Mouse (Mus musculus) embryonic stem cell, embryonic (primary cell): Measurements from ENCODE around the gene Slain2.
"Not testable (repeated sequence)": the region's sequence is repeated elsewhere in the genome, so short reads cannot be mapped to it uniquely, and the experiment has no call there.

Experiments
- CTCF ChIA-PET, 4 experiments: fragments of 300-600 bp in 2 of 4; fragments of 350-600 bp in 2 of 4; sonication (Branson Sonifier 250); formaldehyde crosslinking; loops; one replicate each; lab custom pipeline; 2022; ENCODE audit warnings: inconsistent platforms in 2 of 4; lab: Charles Lee
- POLR2A ChIA-PET, 4 experiments: fragments of 300-600 bp in 2 of 4; fragments of 350-600 bp in 2 of 4; sonication (Branson Sonifier 250); formaldehyde crosslinking; loops; one replicate each; lab custom pipeline; 2022; ENCODE audit warnings: antibody characterized with exemption in 4 of 4, inconsistent platforms in 1 of 4; lab: Charles Lee

Slain2 gene

DNA sequence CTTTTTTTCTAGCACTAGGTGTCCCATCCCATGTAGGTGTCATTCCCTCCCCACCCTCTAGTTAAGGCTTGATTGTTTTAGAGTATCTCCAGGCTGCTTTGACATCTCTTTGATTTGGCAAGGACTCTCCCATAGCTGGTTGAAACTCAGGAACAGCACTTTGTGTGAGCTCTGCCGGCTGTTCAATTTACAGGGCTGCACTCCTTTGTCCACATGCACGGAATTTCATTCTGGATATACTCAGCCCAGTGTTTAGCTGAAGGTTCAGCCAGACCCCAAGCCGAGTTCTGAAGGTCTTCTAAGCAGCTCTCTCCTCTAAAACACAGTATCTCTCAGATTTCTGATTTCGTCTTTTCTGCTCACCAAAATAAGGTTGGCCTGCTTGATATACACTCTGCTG, 58.3 kb downstream of the Slain2 start:
- ChIA-PET CTCF (interaction anchor here (0.6 to 2.3 kb wide), 8 partner anchors 12 to 410 kb away, joined by 3 to 11 read pairs (median 4); no protein-coding TSS in a partner anchor), POLR2A (interaction anchor here in 2 of 4 experiments (0.7 to 1.4 kb wide), 8 partner anchors 12 to 185 kb away, joined by 3 to 6 read pairs (median 3); no protein-coding TSS in a partner anchor)

DNA sequence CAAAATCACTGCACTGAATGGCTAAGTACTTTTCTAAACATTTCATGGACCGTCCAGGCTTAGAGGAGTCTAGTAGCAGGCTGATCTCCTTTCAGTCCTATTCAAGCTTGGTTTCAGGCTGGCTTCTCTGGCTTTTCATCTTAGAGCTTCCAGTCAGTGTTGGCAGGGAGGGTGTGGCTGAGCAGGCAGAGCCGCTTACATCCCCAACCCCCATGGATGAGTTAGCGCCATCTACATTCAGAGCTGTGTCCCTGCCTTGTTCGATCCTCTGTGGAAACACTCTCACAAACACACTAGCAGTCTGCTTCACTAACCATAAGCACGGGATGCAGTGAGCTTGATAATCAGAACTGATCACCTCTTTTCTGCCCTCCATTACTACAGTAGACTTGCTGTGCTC, 58.8 kb downstream of the Slain2 start:
- CTCF ChIA-PET = interaction anchor here (0.6 to 2.3 kb wide), 8 partner anchors 11 to 410 kb away, joined by 3 to 11 read pairs (median 4); no protein-coding TSS in a partner anchor
- POLR2A ChIA-PET = interaction anchor here in 2 of 4 experiments (0.7 to 1.4 kb wide), 7 partner anchors 11 to 184 kb away, joined by 3 to 6 read pairs (median 3); no protein-coding TSS in a partner anchor

DNA sequence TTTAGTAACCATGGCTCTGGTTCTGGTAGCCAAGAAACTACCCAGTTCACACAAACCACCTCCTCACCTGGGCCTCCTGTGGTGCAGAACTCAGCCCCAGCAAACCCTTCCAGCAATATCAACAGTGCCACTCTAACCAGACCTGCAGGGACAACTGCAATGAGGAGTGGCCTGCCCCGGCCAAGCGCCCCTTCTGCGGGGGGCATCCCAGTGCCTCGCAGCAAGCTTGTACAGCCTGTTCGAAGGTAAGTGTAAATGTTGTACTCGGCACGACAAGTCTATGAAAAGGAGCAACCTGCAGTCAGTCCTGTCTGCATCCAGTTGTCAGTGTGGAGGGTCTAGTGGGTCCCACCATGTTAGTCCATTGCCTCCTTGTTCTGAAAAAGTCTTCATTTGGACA, 60.5 kb downstream of the Slain2 start, which contains the start of gene Gm10135:
Gm10135 (minus strand) TSS at position 101 of the 400 bp plus-strand sequence.
- POLR2A ChIA-PET = no interaction called here
- CTCF ChIA-PET = no interaction called here

DNA sequence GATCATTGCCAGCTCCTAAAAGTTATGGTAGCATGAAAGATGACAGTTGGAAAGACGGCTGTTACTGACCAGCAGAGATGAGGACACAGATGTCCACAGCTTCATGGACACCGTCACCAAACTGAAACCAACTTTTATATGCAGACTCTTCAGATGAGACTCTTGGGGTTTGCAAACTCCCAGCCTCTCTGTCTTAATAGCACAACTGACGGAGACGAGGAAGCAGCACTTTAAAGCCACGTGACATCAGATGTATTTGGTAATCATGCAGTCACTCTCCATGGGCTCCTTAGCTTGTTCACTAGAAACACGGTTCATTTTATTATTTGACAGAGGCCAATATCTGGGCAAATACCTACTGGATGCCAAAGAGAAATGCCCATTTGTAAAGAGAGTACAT, 61.9 kb downstream of the Slain2 start:
- ChIA-PET POLR2A (interaction anchor here in 1 of 4 experiments (1.0 kb wide), 1 partner anchor 43 kb away, joined by 3 read pairs; no protein-coding TSS in a partner anchor), CTCF (interaction anchor here in 1 of 4 experiments (1.3 kb wide), 1 partner anchor 8 kb away, joined by 5 read pairs; no protein-coding TSS in a partner anchor)

DNA sequence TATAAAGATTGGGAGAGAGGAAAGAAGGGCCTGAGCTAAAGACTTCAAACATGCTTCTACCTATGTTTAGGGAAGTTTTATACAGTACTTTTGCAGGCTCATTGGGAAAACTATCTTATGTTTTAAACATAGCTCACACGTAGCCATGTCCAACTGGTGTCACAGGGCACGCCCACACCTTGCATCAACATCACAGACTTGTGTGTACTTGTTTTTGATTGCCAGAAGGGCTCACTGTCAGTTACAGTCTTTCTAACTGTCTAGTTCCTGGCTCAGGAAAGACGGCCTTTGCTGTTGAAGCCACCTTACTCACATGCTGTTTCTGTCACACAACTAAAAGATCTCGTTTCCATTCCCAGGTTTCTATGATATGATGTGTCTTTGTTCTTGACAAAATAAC, 62.4 kb downstream of the Slain2 start:
- CTCF ChIA-PET = interaction anchor here in 2 of 4 experiments (0.6 to 1.3 kb wide), 2 partner anchors 8 to 97 kb away, joined by 4 to 5 read pairs; no protein-coding TSS in a partner anchor
- POLR2A ChIA-PET = no interaction called here

DNA sequence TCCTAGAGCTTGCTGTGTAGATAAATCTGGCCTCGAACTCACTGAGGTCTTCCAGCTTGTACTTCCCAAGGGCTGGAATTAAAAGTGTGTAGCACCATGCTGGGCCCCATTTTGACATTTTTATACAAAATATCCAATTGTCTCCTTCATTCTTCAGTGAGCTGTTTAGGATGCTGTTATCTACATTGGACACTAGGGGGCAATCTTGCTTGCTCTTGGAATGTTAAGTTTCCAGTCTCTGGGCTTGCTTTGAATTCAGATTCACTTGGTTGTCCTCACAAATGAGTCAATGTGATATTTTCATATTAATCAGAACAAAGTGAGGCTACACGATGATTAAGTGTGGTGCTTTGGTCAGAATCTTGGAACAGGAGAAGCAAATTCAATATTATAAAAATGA, 70.0 kb downstream of the Slain2 start:
- ChIA-PET POLR2A (interaction anchor here (0.6 to 1.3 kb wide), 12 partner anchors 9 to 399 kb away, joined by 3 to 10 read pairs (median 3); partner anchors contain the start of gene Slain2 (in 1 of the 4)), CTCF (interaction anchor here (0.5 to 3.4 kb wide), 42 partner anchors 8 to 659 kb away, joined by 3 to 45 read pairs (median 4); partner anchors contain the start of genes Cwh43 (in 1 of the 4) and Fryl (in 1 of the 4))

DNA sequence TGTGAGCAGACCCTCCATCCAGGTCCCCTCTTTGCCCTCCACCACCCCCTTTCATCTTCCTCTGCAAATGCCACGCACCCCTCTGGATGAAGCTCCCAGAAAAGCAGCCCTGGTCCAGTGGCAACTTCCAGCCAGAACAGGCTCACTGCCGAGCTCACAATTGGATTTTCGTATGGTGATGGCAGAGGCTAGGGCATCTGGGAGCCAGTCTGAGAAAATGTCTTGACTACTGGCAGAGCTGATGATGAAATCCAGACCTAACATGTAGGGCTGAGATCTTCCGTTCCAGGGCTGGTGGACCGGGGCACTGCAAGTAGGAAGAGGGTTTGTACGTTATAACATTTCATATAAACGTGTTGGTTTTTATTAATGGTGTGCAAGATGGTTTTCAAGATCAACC, 73.7 kb downstream of the Slain2 start:
- CTCF ChIA-PET = interaction anchor here in 1 of 4 experiments (1.1 kb wide), 1 partner anchor 395 kb away, joined by 6 read pairs; no protein-coding TSS in a partner anchor
- POLR2A ChIA-PET = interaction anchor here in 2 of 4 experiments (0.6 to 0.8 kb wide), 3 partner anchors 71 to 306 kb away, joined by 3 read pairs; no protein-coding TSS in a partner anchor

DNA sequence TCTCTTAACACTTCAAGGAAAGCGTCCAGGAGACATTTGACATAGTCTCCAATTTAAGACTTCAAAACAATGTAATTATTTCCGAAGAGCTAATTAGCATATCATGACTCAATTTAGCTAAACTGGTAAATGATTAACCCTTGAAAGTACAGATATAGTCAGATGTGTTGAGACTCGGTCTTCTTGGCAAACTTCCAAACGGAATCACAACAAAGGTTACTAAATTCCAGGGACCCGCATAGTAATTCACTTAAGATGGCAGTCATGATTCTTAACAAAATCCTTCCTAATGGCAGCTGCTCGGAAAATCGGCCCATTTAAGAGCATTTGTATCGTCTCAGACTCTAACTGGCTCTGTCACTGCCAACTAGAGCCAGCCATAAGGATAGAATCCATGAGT, 75.7 kb downstream of the Slain2 start:
- ChIA-PET CTCF (no interaction called here), POLR2A (interaction anchor here in 1 of 4 experiments (0.6 kb wide), 1 partner anchor 372 kb away, joined by 3 read pairs; no protein-coding TSS in a partner anchor)

DNA sequence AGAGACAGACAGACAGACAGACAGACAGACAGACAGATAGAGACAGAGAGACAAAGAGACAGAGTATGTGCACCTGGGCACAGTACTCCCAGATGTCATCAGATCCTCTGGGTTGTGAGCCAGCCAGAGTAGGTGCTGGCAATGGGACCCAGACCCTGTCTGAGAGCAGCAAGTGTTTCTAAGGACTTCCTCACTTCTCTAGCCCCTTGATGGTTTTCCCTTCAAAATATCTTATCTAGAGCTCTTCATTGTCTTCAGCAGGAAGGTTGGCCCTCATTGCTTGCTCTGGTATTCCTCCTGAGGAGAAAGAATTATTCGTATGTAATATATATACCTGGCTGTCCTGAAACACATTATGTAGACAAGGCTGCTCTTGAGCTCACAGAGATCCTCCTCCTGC, 78.4 kb downstream of the Slain2 start:
- CTCF ChIA-PET = interaction anchor here in 2 of 4 experiments (0.6 to 3.0 kb wide), 4 partner anchors 8 to 390 kb away, joined by 3 to 8 read pairs (median 4); no protein-coding TSS in a partner anchor
- POLR2A ChIA-PET = interaction anchor here in 1 of 4 experiments (0.7 to 1.5 kb wide), 4 partner anchors 8 to 368 kb away, joined by 3 to 4 read pairs (median 3); no protein-coding TSS in a partner anchor

DNA sequence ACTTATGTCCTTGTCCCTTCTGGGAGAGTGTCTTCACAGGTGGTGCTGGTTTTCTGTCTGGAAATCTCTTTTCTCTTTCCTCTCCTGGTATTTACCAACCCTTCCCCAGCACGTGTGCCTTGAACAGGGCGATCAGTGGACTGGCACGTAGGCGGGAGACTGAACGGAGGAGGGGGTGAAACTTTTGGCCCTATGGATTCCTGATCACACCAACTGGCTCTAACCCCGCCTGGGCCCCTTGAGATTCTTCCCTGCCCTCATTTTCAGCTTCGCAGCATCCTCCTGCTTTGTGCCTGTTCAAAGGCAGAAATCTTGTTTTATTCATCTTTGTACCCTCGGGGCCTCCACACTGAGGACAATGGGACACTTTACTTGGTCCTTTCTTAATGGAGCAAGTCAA, 80.3 kb downstream of the Slain2 start:
- ChIA-PET POLR2A (interaction anchor here in 1 of 4 experiments (0.7 kb wide), 1 partner anchor 20 kb away, joined by 3 read pairs; no protein-coding TSS in a partner anchor), CTCF (interaction anchor here in 1 of 4 experiments (1.0 kb wide), 1 partner anchor 13 kb away, joined by 3 read pairs; no protein-coding TSS in a partner anchor)

DNA sequence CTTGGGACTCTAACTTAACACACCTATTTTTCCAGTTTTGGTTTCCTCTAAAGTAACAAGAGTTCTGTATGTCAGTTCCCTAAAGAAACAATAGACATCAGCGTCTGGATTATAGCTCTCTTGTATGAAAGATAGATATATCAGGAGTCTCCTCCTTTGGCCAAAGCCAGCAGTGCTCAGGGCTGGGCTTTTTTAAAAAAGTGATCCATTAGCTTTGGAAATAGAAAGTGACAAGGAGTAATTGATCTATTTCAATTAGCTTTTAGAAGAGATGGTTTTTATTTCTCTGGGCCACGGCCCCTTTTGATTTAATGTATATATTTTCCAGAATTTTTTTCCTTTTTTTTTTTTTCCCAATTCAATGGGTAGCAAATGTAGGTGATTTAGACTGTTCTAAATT, 80.8 kb downstream of the Slain2 start:
- POLR2A ChIA-PET = interaction anchor here in 2 of 4 experiments (0.7 kb wide), 2 partner anchors 19 to 237 kb away, joined by 3 read pairs; no protein-coding TSS in a partner anchor

DNA sequence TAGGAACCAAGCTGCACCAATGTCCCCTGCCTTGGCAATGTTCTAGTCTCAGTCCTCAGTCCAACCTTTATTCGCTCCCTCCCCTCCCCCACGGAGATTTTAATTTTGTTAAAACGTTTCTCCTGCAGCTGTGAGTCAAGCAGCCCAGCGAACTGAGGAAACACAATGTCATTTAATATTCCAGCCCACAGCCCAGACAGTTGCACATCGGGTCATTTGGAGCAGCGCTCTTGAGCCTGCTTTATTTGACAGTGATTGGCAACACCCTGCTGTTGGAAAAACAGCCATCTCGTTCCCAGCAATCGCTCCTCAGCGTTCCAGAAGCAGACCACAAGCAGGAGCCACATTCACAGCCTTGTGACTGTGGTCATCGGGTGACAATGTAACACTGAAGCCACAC, 81.3 kb downstream of the Slain2 start:
- CTCF ChIA-PET = interaction anchor here (0.6 to 1.0 kb wide), 4 partner anchors 10 to 76 kb away, joined by 3 to 5 read pairs (median 3); no protein-coding TSS in a partner anchor
- POLR2A ChIA-PET = interaction anchor here in 2 of 4 experiments (0.7 kb wide), 2 partner anchors 236 to 408 kb away, joined by 3 read pairs; no protein-coding TSS in a partner anchor

More for the DNA sequence above, 80.8 kb downstream of the Slain2 start:
- CTCF ChIA-PET = interaction anchor here (0.6 to 1.0 kb wide), 4 partner anchors 9 to 76 kb away, joined by 3 to 5 read pairs (median 3); no protein-coding TSS in a partner anchor

DNA sequence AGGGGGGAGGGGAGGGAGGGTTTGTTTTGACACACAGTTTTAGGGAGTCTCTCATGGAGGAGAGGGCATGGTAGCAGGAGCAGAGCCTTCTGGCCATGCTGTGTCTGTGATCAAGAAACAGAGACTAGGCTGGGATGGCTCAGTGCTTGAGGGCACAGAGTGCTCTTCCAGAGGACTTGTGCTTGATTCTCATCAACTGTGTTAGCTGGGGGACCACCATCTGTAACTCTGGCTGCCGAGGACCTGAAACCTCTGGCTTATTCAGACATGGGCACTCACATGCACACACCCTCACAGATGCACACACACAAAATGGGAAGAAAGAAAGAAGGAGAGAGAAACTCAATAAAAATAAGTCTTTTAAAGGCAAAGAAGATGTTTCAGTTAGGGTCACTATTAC, 84.4 kb downstream of the Slain2 start:
- ChIA-PET POLR2A (interaction anchor here in 2 of 4 experiments (0.7 to 1.3 kb wide), 2 partner anchors 85 to 92 kb away, joined by 3 read pairs; partner anchors contain the start of gene Slain2 (in 1 of the 2)), CTCF (interaction anchor here in 1 of 4 experiments (1.2 kb wide), 1 partner anchor 402 kb away, joined by 3 read pairs; no protein-coding TSS in a partner anchor)

DNA sequence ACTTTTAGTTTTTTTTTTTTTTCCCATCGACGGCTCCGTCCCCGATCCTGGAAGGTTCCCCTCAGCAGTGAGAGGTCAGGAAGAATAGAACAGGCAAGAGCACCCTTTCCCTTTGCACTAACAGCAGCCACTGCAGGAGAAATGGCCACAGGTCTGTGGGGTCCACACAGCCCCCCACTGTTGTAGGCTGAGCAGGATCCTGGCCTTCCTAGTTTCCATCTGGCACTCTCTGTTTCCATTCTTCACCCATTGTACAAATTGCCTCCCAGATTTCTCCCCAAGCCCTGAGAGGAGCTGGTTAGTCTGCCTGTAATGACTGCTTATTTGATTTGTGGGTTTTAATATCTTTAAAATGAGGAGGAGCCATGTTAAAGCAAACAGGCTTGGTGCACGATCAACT, 89.9 kb downstream of the Slain2 start:
- CTCF ChIA-PET = no interaction called here
- POLR2A ChIA-PET = no interaction called here

DNA sequence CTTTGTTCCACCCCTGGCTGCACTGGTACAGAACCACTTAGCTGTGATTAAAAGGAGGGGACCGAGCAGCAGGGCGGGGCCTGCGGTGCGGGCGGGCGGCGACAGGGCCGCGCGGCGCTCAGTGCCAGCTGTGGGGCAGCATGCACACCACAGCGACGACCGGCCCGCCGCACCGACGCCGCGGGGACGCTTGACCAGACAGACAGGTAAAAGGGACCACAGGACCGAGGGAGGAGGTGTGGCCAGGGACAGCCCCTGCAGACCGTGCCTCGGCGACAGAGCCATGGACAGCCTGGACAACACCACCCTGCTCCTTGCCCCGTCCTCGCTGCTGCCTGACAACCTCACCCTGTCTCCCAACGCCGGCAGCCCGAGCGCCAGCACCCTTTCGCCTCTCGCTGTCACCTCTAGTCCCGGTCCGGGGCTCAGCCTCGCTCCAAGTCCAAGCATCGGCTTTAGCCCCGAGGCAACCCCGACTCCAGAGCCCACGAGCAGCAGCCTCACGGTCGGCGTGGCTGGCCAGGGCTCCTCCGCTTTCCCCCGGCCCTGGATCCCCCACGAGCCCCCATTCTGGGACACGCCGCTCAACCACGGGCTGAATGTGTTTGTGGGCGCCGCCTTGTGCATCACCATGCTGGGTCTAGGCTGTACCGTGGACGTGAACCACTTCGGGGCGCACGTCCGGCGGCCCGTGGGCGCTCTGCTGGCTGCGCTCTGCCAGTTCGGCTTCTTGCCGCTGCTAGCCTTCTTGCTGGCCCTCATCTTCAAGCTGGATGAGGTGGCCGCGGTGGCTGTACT, 92.9 kb downstream of the Slain2 start, which contains the start of gene Slc10a4:
Slc10a4 (plus strand) TSS at position 100 of the 798 bp plus-strand sequence.
- POLR2A ChIA-PET = interaction anchor here in 1 of 4 experiments (0.6 to 1.6 kb wide), 4 partner anchors 92 to 447 kb away, joined by 3 to 9 read pairs (median 3); partner anchors contain the start of gene Slain2
- CTCF ChIA-PET = interaction anchor here (0.6 to 1.6 kb wide), 7 partner anchors 12 to 423 kb away, joined by 3 to 4 read pairs (median 3); no protein-coding TSS in a partner anchor

DNA sequence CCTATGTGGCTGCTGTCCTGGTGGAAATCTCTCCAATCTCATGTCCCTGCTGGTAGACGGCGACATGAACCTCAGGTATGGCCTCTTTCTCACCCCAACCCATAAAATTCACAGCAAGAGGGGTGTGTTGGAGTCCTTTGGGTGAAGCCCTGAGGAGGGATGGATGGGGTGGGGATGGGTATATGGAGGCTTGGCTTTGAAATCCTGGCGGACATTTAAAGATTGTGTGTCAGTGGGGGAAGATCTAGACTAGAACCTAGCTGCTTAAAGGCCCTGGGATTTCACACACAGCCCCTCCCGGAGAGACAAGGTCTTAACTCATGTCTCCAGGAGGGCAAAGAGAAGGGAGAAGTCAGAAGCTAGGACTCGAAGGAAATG, 93.5 kb downstream of the Slain2 start:
- ChIA-PET CTCF (interaction anchor here in 3 of 4 experiments (0.6 to 1.6 kb wide), 5 partner anchors 13 to 372 kb away, joined by 3 to 4 read pairs (median 3); no protein-coding TSS in a partner anchor), POLR2A (interaction anchor here in 1 of 4 experiments (1.6 kb wide), 1 partner anchor 93 kb away, joined by 9 read pairs; the partner anchor contains the start of gene Slain2)

DNA sequence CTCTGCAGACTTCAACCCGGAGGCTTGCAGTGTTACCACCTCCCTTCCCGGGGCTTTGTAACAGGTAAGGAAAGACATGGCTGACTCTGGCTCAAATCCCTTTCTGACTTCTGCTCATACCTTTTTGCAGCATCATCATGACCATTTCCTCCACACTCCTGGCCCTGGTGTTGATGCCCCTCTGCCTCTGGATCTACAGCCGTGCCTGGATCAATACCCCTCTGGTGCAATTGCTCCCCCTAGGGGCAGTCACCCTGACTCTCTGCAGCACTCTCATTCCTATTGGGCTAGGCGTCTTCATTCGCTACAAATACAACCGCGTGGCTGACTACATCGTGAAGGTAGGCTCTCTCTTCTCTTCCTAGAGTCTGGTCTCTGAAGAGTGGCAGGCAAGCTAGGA, 94.1 kb downstream of the Slain2 start:
- CTCF ChIA-PET = interaction anchor here in 2 of 4 experiments (0.9 to 1.6 kb wide), 3 partner anchors 13 to 371 kb away, joined by 3 to 4 read pairs (median 3); no protein-coding TSS in a partner anchor
- POLR2A ChIA-PET = interaction anchor here in 1 of 4 experiments (1.6 kb wide), 1 partner anchor 93 kb away, joined by 9 read pairs; the partner anchor contains the start of gene Slain2

DNA sequence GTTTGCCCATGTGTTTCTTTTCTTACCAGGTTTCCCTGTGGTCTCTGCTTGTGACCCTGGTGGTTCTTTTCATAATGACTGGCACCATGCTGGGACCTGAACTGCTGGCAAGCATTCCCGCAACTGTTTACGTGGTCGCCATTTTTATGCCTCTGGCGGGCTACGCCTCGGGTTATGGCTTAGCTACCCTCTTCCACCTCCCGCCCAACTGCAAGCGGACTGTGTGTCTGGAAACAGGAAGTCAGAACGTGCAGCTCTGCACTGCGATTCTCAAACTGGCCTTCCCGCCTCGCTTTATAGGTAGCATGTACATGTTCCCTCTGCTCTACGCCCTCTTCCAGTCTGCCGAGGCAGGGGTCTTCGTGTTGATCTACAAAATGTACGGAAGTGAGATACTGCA, 97.7 kb downstream of the Slain2 start:
- CTCF ChIA-PET, POLR2A ChIA-PET: not testable (repeated sequence)
